Mouse (Mus musculus): ENCODE measurements around the gene Spata31d1a.

DNA sequence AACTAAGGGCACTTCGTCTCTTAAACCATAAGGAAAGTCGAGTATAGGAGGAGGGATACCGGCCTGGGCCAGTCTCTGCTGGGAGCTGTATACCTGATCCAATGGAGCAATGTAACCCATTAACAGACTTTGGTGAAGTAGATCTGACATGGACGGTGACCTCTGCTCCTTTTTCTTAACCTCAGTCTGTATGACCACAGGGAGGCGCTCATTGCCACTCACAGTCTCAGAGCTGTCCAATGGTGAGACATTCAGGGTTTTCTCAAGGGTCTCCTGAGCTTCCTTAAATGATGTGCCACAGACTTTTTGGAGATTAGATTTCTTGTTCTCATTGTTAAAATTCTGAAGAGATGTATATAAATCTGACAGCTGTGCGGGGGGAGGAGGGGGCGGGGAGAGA, 19.6 kb downstream of the Spata31d1a start:
- TF ChIP-seq POLR2A (IDR thresholded peaks at IDR 0.05; ENCODE audit: control insufficient read depth, extremely low read depth, insufficient read depth, low read length, poor library complexity) (no peak), CTCF (IDR thresholded peaks at IDR 0.05; ENCODE audit: borderline replicate concordance, control insufficient read depth, extremely low read depth, insufficient read depth, low read length, poor library complexity) (no peak)
